20 mouse cellular contexts compared by ENCODE assay signal in the genomic region with DNA sequence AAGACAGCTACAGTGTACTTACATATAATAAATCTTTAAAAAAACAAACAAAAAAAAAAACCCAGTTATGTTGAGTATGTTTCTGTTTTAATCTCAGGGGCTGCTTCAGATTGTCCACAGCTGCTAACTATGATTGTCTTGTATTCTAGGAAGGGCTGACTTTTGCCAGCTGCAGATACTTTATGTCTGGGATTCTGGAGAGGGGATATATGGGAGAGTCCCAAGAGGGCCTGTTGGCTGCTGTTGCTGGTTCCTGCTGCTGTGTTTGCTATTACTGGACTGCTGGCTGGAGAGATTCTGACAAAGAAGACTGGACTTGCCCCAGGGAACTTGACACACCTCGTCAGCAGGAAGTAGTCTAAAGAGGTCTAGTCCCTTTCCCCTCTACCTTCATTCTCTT. TPM values are rescaled to one million over a fixed set of nuclear protein-coding genes. Genes with fewer than 3 reads are reported as not detected.
DNase-seq lines count a peak whose midpoint lies in the region; ATAC-seq and TF ChIP-seq lines count a peak whose summit lies in the region.
"Had no signal": no experiment of that assay in that cellular context is flagged by ENCODE, and none has a peak within 500 bp of the region (broad histone marks: within the 10 kb centered on the region; RNA-seq: fewer than 3 reads in every experiment).

No protein-coding gene starts in this region.

- TF ChIP-seq CTCF in kidney, postnatal 0 days (IDR thresholded peaks at IDR 0.05; ENCODE audit: low read depth), result no peak

- H3K4me2 ChIP-seq in heart, embryonic 16.5 days (ENCODE audit: low read depth, low read length), result no peak overlapping the region
- no peak overlapping the region for H3K4me2 ChIP-seq in kidney, postnatal 0 days (ENCODE audit: low read length)
- H3K4me2 ChIP-seq in limb, embryonic 15.5 days, result no peak overlapping the region
- H3K4me2 ChIP-seq: embryonic facial prominence, embryonic 15.5 days; hindbrain, embryonic 14.5 days; limb, embryonic 12.5 days had no signal

- peak overlapping the region; percentile 6; the same call in 1 of the 2 replicates for H3K27ac ChIP-seq in heart, embryonic 16.5 days (ENCODE audit: low read length)
- H3K27ac ChIP-seq in kidney, postnatal 0 days, result peak overlapping the region; percentile 16; the same call in 1 of the 2 replicates
- H3K27ac ChIP-seq in limb, embryonic 15.5 days, result no peak overlapping the region
- H3K27ac ChIP-seq: embryonic facial prominence, embryonic 15.5 days; hindbrain, embryonic 14.5 days; limb, embryonic 12.5 days; liver, embryonic 14.5 days; macrophage; midbrain, embryonic 10.5 days had no signal

- 67% methylated on average over 1 of the region's 1 CpGs for WGBS in heart, embryonic 16.5 days
- 71% methylated on average over 1 of the region's 1 CpGs for WGBS in kidney, postnatal 0 days
- WGBS in limb, embryonic 15.5 days, result 64% methylated on average over 1 of the region's 1 CpGs

- no peak overlapping the region for H3K9ac ChIP-seq in heart, embryonic 16.5 days (ENCODE audit: low read length)
- H3K9ac ChIP-seq in kidney, postnatal 0 days (ENCODE audit: low read depth, low read length), result no peak overlapping the region
- H3K9ac ChIP-seq in limb, embryonic 15.5 days, result no peak overlapping the region
- H3K9ac ChIP-seq: embryonic facial prominence, embryonic 15.5 days; forebrain, postnatal 0 days; hindbrain, embryonic 14.5 days; limb, embryonic 12.5 days; liver, embryonic 14.5 days had no signal

- no peaks in the 10 kb centered on the region for H3K27me3 ChIP-seq in heart, embryonic 16.5 days (ENCODE audit: control insufficient read depth, insufficient read depth, low read length)
- H3K27me3 ChIP-seq in kidney, postnatal 0 days (ENCODE audit: insufficient read depth, low read length), result no peaks in the 10 kb centered on the region
- H3K27me3 ChIP-seq in limb, embryonic 15.5 days, result no peaks in the 10 kb centered on the region
- H3K27me3 ChIP-seq: embryonic facial prominence, embryonic 15.5 days; limb, embryonic 12.5 days had no signal

- no peaks in the 10 kb centered on the region for H3K9me3 ChIP-seq in heart, embryonic 16.5 days (replicated peaks; ENCODE audit: control insufficient read depth, low read length)
- H3K9me3 ChIP-seq in kidney, postnatal 0 days (replicated peaks; ENCODE audit: low read length), result no peaks in the 10 kb centered on the region
- H3K9me3 ChIP-seq in limb, embryonic 15.5 days, result no peaks in the 10 kb centered on the region
- H3K9me3 ChIP-seq: embryonic facial prominence, embryonic 15.5 days; limb, embryonic 12.5 days; midbrain, embryonic 10.5 days had no signal

- ATAC-seq in heart, embryonic 16.5 days (replicated peaks; ENCODE audit: extremely low read depth, insufficient read depth, low FRiP score), result no peak
- no peak for ATAC-seq in kidney, postnatal 0 days (replicated peaks; ENCODE audit: low FRiP score, low read depth)
- ATAC-seq in limb, embryonic 15.5 days (ENCODE audit: insufficient number of reproducible peaks, low FRiP score, low TSS enrichment, low read depth), result peak; percentile 63; the same call in 1 of the 2 replicates
- ATAC-seq: forebrain, postnatal 0 days had no signal

- no peak overlapping the region for H3K4me3 ChIP-seq in heart, embryonic 16.5 days (ENCODE audit: low read length)
- no peak overlapping the region for H3K4me3 ChIP-seq in kidney, postnatal 0 days (replicated peaks; ENCODE audit: low read depth, low read length)
- H3K4me3 ChIP-seq in limb, embryonic 15.5 days, result no peak overlapping the region
- H3K4me3 ChIP-seq: embryonic facial prominence, embryonic 15.5 days; limb, embryonic 12.5 days; midbrain, embryonic 10.5 days had no signal

- H3K4me1 ChIP-seq in heart, embryonic 16.5 days (ENCODE audit: control insufficient read depth, insufficient read depth, low read length), result peaks cover 24% of the 10 kb centered on the region
- no peaks in the 10 kb centered on the region for H3K4me1 ChIP-seq in kidney, postnatal 0 days (replicated peaks; ENCODE audit: insufficient read depth, low read length)
- H3K4me1 ChIP-seq in limb, embryonic 15.5 days, result no peaks in the 10 kb centered on the region
- H3K4me1 ChIP-seq: embryonic facial prominence, embryonic 15.5 days; limb, embryonic 12.5 days; midbrain, embryonic 10.5 days had no signal

- DNase-seq in heart, postnatal 25 days (ENCODE audit: low spot score), result no peak
- peak; percentile 75 for DNase-seq in kidney, postnatal 0 days (ENCODE audit: low spot score)
- DNase-seq in kidney, adult 9 months, result no peak
- peak; percentile 38 for DNase-seq in lung, postnatal 10 days
- DNase-seq in lung, postnatal 36 days, result no peak
- DNase-seq in spleen, adult 12 weeks (ENCODE audit: low spot score), result no peak
- DNase-seq: B cell, adult 2 months; cerebellum, adult 18-20 months; cerebellum, postnatal 36 days; forebrain, postnatal 0 days; right cerebral cortex, postnatal 25 days; thymus, postnatal 25 days had no signal

- H3K36me3 ChIP-seq in heart, embryonic 16.5 days (ENCODE audit: control insufficient read depth, insufficient read depth), result peaks cover 20% of the 10 kb centered on the region; the same call in 1 of the 2 replicates
- H3K36me3 ChIP-seq in kidney, postnatal 0 days (ENCODE audit: insufficient read depth, low read length), result peaks cover 28% of the 10 kb centered on the region
- peaks cover 63% of the 10 kb centered on the region for H3K36me3 ChIP-seq in limb, embryonic 15.5 days

- intact Hi-C loops in heart, postnatal 25 days (cut with DNase I), result no loop called here

RNA-seq across cellular contexts. Expression of a gene that starts 16.1 kb away (rescaled TPM):
- polyA plus RNA-seq in heart, embryonic 16.5 days (2015; fragmentation: Nextera tagmentation; extraction: Ambion mirVana), result 43.1 and 44.5 TPM in 2 replicates
- 10 to 100 TPM; 35.0 to 38.6 TPM for total RNA-seq in heart, postnatal 25 days (2021)
- polyA plus RNA-seq in kidney, postnatal 0 days (2015; fragmentation: Nextera tagmentation; extraction: Ambion mirVana), result 40.8 and 42.1 TPM in 2 replicates
- 51.0 and 65.2 TPM in 2 replicates for polyA plus RNA-seq in limb, embryonic 15.5 days (2015; fragmentation: Nextera tagmentation; extraction: Ambion mirVana)

RNA-seq across cellular contexts. Expression of a gene that starts 16.2 kb away (rescaled TPM):
- polyA plus RNA-seq in heart, embryonic 16.5 days (2015; fragmentation: Nextera tagmentation; extraction: Ambion mirVana), result 40.4 and 41.9 TPM in 2 replicates
- total RNA-seq in heart, postnatal 25 days (2021), result 10 to 100 TPM; 11.3 to 12.6 TPM
- 14.6 and 14.8 TPM in 2 replicates for polyA plus RNA-seq in kidney, postnatal 0 days (2015; fragmentation: Nextera tagmentation; extraction: Ambion mirVana)
- 16.0 and 16.3 TPM in 2 replicates for polyA plus RNA-seq in limb, embryonic 15.5 days (2015; fragmentation: Nextera tagmentation; extraction: Ambion mirVana)

RNA-seq across cellular contexts. Expression of a gene that starts 29.8 kb away (rescaled TPM):
- polyA plus RNA-seq in heart, embryonic 16.5 days (2015; fragmentation: Nextera tagmentation; extraction: Ambion mirVana), result 79.0 and 87.5 TPM in 2 replicates
- total RNA-seq in heart, postnatal 25 days (2021), result 10 to 100 TPM; 25.7 to 26.9 TPM
- polyA plus RNA-seq in kidney, postnatal 0 days (2015; fragmentation: Nextera tagmentation; extraction: Ambion mirVana), result 55.5 and 61.1 TPM in 2 replicates
- 92.5 and 96.5 TPM in 2 replicates for polyA plus RNA-seq in limb, embryonic 15.5 days (2015; fragmentation: Nextera tagmentation; extraction: Ambion mirVana)

RNA-seq across cellular contexts. Expression of a gene that starts 50.9 kb away (rescaled TPM):
- polyA plus RNA-seq in heart, embryonic 16.5 days (2015; fragmentation: Nextera tagmentation; extraction: Ambion mirVana), result 1,647 and 1,675 TPM in 2 replicates
- 1,000 to 10,000 TPM; 1,585 to 1,678 TPM for total RNA-seq in heart, postnatal 25 days (2021)
- 975 and 1,004 TPM in 2 replicates for polyA plus RNA-seq in kidney, postnatal 0 days (2015; fragmentation: Nextera tagmentation; extraction: Ambion mirVana)
- polyA plus RNA-seq in limb, embryonic 15.5 days (2015; fragmentation: Nextera tagmentation; extraction: Ambion mirVana), result 553 and 558 TPM in 2 replicates

Comparison
In these comparisons a context has a peak if more than half of its experiments do, and no peak if none do; other contexts are left out.
1. DNase-seq: peak in kidney, postnatal 0 days (single experiment) and lung, postnatal 10 days (single experiment); none in heart, postnatal 25 days (single experiment), kidney, adult 9 months (single experiment), lung, postnatal 36 days (single experiment) and spleen, adult 12 weeks (single experiment).